Mouse (Mus musculus) limb, embryonic 14.5 days (tissue): Measurements from ENCODE around the gene Nlgn2. TPM values are rescaled to one million over a fixed set of nuclear protein-coding genes. Genes with fewer than 3 reads are reported as not detected.
A peak's percentile ranks its signal among the peaks of the same experiment; 100 is the strongest.

Experiments
- ATAC-seq: fragments of 200-750 bp; cut with Nextera tagmentation; 2 replicates; pipeline ENCODE4 v1.8.0; 2017; ENCODE audit warnings: low read depth, moderate number of reproducible peaks, moderate TSS enrichment; ENCODE audit not compliant: low FRiP score
- DNase-seq: peaks from one replicate; pipeline ENCODE4 v3.0.0-alpha.2; 2015; ENCODE audit warnings: low spot score
- H3K27ac ChIP-seq: fragments of 300-500 bp; sonication (generic); replicated peaks from 2 replicates; pipeline ENCODE4 v1.5.1; 2014; ENCODE audit warnings: low read depth, mild to moderate bottlenecking, low read length, moderate library complexity, mixed read lengths
- H3K27me3 ChIP-seq: fragments of 300-500 bp; sonication (generic); 2 replicates; pipeline ENCODE4 v1.6.1; 2014; ENCODE audit warnings: low read length, mixed read lengths; ENCODE audit not compliant: control insufficient read depth, insufficient read depth
- H3K36me3 ChIP-seq: fragments of 300-500 bp; sonication (generic); 2 replicates; pipeline ENCODE4 v1.6.1; 2014; ENCODE audit warnings: mild to moderate bottlenecking, low read length, moderate library complexity, mixed read lengths; ENCODE audit not compliant: control insufficient read depth, insufficient read depth
- H3K4me1 ChIP-seq: fragments of 300-500 bp; sonication (generic); 2 replicates; pipeline ENCODE4 v1.6.1; 2014; ENCODE audit warnings: antibody characterized with exemption, low read length, mixed read lengths; ENCODE audit not compliant: control insufficient read depth, insufficient read depth
- H3K4me2 ChIP-seq: fragments of 300-500 bp; sonication (generic); replicated peaks from 2 replicates; pipeline ENCODE4 v1.6.1; 2014; ENCODE audit warnings: low read depth, mild to moderate bottlenecking, low read length, moderate library complexity; ENCODE audit not compliant: severe bottlenecking
- H3K4me3 ChIP-seq: fragments of 300-500 bp; sonication (generic); replicated peaks from 2 replicates; pipeline ENCODE4 v1.5.1; 2014; ENCODE audit warnings: low read length
- H3K9ac ChIP-seq: fragments of 300-500 bp; sonication (generic); 2 replicates; pipeline ENCODE4 v1.6.1; 2014; ENCODE audit warnings: mild to moderate bottlenecking, low read depth, low read length, moderate library complexity; ENCODE audit not compliant: severe bottlenecking
- H3K9me3 ChIP-seq: fragments of 300-500 bp; sonication (generic); 2 replicates; pipeline ENCODE4 v1.6.1; 2016; ENCODE audit warnings: low read length; ENCODE audit not compliant: control insufficient read depth
- POLR2A ChIP-seq: fragments of 200-500 bp; IDR thresholded peaks from 2 replicates; pipeline ENCODE4 v1.8.0; 2012; ENCODE audit warnings: inconsistent platforms, mild to moderate bottlenecking, moderate library complexity, borderline replicate concordance; ENCODE audit not compliant: insufficient read depth, insufficient read length; ENCODE audit errors: extremely low read depth
- WGBS: fragments of 180-500 bp; shearing (Covaris S2); extraction: QIAGEN DNeasy Blood & Tissue Kit; methylation state at CpG from one replicate; pipeline ENCODE4 v1.1.7; 2014; 5-methylcytosine and 5-hydroxymethylcytosine counted together
- polyA plus RNA-seq, 2 experiments: library from polyadenylated mRNA; depleted of rRNA in 1 of 2; stranded (reverse) in 1 of 2; unstranded in 1 of 2; fragments of >200 nt; fragmentation: Nextera tagmentation in 1 of 2; extraction: Ambion mirVana in 1 of 2; gene quantifications; 2 replicates each; pipeline versions ENCODE4 v1.2.1 to v1.2.3; 2012 to 2014

The Nlgn2 gene
- polyA plus RNA-seq, 2 experiments, result 11.1 to 96.0 TPM

DNA sequence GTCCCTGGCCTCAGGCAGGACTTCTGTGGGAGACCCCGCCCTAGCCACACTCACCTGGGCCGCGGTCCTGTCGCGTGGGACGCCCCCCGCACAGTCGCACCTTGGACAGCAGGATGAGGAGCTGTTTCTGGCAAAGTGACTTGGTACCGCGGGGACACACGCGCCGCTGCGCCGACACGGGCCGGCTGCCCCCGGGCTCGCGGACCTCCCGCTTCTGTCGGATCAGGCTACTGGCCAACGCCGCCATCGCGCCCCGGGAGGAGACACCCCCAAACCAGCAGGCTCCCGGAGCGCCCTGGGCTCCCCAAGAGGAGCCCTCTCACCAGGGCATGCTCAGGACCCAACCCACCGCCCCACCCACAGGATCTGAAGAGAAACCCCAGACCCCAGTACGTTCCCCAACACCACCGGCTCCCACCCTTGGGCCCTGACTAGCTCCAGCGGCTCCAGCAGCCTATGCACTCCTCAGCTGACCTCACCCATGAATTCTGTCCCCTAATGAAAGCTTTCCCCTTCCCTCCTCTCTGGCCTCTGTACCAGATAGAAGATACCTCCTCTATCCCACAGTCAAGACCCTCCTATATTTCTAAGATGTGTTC, 36.1 kb downstream of the Nlgn2 start, which contains the start of gene Fgf11:
Fgf11 (minus strand) TSS at position 479 of the 599 bp plus-strand sequence.
- H3K27me3 ChIP-seq, result peaks cover 47% of the 10 kb centered on the region

DNA sequence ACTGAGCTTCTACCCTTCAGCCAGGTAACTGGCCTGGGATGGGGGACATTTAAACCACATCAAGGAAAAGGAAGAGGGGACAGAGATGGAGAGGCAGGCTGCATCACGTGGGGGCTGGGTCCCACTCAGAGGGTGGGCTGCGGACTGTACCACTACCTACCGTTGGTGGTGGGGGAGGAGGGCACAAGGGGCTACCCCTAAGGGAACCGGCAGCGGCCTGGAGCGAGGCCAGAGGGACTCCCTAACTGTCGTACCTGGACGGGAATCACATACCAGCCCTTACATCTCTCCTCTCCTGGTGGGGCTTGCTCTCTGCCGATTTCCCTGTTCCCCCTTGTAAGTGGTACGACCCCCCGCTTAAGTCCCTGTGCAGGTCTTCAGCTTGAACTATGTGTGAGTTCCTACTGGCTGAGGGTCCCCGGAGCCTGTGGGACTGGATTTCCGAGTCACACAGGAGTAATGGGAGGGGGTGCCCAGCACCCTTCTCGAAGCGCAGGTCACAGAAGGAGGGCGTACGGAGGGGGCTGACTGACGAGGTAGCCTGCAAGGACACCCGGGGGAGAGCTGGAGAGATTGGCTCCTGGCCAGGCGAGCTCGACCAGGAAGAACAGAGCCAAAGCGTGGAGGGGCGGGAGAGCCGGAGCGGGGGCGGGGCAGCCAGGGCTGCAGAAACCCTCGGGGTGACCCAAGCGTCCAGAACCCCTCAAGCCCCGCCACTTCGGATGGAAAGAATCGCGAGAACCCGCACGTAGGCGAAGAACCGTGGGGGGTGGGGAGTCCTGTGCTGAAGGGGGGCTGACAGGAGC, 37.0 kb downstream of the Nlgn2 start:
- peak overlapping the region; percentile 74 for H3K27ac ChIP-seq
- no peak for TF ChIP-seq POLR2A
- H3K27me3 ChIP-seq, result peaks cover 39% of the 10 kb centered on the region
- peaks cover 56% of the 10 kb centered on the region for H3K4me1 ChIP-seq
- DNase-seq (peak; percentile 80), ATAC-seq (peak; percentile 64)
- H3K36me3 ChIP-seq, result no peaks in the 10 kb centered on the region
- 1% methylated on average over 31 of the region's 36 CpGs for WGBS
- peak overlapping the region; percentile 61 for H3K4me3 ChIP-seq
- peak overlapping the region; percentile 57 for H3K9ac ChIP-seq
- no peaks in the 10 kb centered on the region for H3K9me3 ChIP-seq
- peak overlapping the region; percentile 94 for H3K4me2 ChIP-seq

More for the DNA sequence above, 36.1 kb downstream of the Nlgn2 start, which contains the start of gene Fgf11:
- Histone ChIP-seq H3K4me2 (peak within 1 kb of the TSS; percentile 94), H3K9me3 (no peaks in the 10 kb centered on the region), H3K4me1 (peaks cover 53% of the 10 kb centered on the region), H3K9ac (peak within 1 kb of the TSS; percentile 57), H3K36me3 (no peaks in the 10 kb centered on the region), H3K4me3 (peak within 1 kb of the TSS; percentile 61), H3K27ac (peak within 1 kb of the TSS; percentile 74)
- under 1% methylated on average over 33 of the region's 33 CpGs for WGBS
- ATAC-seq, result no peak
- no peak for DNase-seq
- no peak for TF ChIP-seq POLR2A

DNA sequence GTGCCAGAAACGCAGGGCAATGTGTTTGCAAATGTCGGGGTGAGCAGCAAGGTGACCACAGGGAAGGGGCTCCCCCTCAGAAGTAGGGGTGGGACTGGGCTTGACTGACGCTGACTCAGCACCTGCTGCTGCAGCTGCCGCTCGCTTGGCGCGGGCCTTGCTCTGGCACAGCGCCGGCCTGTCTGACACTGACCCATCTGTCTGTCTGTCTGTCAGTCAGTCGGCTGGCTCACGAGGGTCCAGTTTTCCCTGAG, 37.5 kb downstream of the Nlgn2 start:
- no peaks in the 10 kb centered on the region for H3K9me3 ChIP-seq
- H3K9ac ChIP-seq, result peak overlapping the region; percentile 57; the same call in 1 of the 2 replicates
- peaks cover 54% of the 10 kb centered on the region for H3K4me1 ChIP-seq
- peak overlapping the region; percentile 74; the same call in 1 of the 2 replicates for H3K27ac ChIP-seq
- TF ChIP-seq POLR2A, result no peak
- H3K4me2 ChIP-seq, result peak overlapping the region; percentile 94
- WGBS, result 0% methylated on average over 11 of the region's 11 CpGs
- no peaks in the 10 kb centered on the region for H3K36me3 ChIP-seq
- H3K27me3 ChIP-seq, result peaks cover 34% of the 10 kb centered on the region
- H3K4me3 ChIP-seq, result peak overlapping the region; percentile 61
- peak; percentile 42 for DNase-seq
- ATAC-seq, result no peak

DNA sequence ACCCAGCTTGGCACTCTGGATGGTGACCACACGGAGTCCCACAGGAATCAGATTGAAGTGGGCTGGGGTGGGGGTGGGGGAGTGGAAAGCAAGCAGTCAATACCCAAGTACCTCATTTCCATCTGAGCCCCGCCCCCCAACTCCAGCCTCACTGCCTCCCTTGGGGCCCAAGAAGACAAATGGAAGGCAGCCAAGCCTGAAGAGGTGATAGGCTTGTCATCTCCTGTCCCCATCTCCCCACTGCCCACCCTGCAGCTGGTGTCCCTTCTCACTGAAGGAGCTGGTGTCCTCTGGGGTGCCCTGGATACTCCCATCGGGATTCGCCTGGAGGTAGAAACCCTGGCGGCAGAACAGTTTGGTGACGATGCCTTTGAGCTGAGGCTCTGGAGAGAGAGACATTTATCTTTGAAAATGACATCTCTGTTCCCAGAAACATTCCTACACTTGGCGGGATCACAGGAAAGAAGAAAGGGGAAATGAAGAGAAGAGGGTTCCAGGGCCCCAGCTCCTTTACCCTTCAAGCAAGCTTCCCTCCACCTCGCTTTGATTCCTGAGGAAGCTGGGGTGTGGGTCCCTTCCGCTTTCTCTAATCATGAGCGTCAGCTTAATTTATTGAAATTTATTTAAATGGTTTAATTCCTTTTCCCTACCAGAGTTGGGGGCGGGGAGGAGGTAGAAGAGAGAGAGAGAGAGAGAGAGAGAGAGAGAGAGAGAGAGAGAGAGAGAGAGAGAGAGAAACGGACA, 38.0 kb downstream of the Nlgn2 start:
- WGBS, result 27% methylated on average over 12 of the region's 12 CpGs
- Histone ChIP-seq H3K36me3 (no peaks in the 10 kb centered on the region), H3K4me1 (peaks cover 49% of the 10 kb centered on the region), H3K27ac (peak overlapping the region; percentile 74; the same call in 1 of the 2 replicates), H3K27me3 (peaks cover 29% of the 10 kb centered on the region), H3K4me2 (peak overlapping the region; percentile 94), H3K9ac (no peak overlapping the region), H3K9me3 (no peaks in the 10 kb centered on the region), H3K4me3 (peak overlapping the region; percentile 61)
- DNase-seq (peak; percentile 19), ATAC-seq (no peak)
- no peak for TF ChIP-seq POLR2A

DNA sequence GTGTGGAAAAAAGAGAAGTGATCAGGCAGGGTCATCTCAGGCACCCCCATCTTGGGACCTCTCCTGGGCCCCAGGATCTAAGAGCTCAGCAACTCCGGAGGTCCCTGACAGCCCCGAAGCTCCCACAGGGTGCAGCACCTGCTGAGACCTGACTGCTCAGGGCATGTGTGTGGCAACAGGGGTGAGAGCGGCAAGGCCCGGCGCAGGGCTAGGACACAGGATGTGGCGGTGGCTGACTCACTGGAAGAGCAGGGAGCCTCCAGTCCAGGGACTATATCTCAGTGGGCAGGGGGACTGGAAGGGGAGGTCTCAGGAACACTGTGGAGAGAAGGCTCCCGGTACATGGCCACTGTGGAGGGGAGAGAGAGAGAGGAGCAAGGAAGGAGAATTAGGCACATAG, 39.7 kb downstream of the Nlgn2 start:
- Histone ChIP-seq H3K4me2 (no peak overlapping the region), H3K4me1 (peaks cover 32% of the 10 kb centered on the region), H3K9ac (no peak overlapping the region), H3K36me3 (no peaks in the 10 kb centered on the region), H3K27ac (no peak overlapping the region), H3K27me3 (peaks cover 12% of the 10 kb centered on the region), H3K4me3 (no peak overlapping the region), H3K9me3 (no peaks in the 10 kb centered on the region)
- TF ChIP-seq POLR2A, result no peak
- DNase-seq (no peak), ATAC-seq (no peak)
- 71% methylated on average over 7 of the region's 7 CpGs for WGBS
